Mouse (Mus musculus) embryonic fibroblast, embryonic 13.5 days (primary cell): ENCODE data around the gene Cacna2d4.

Source experiments
- CTCF ChIP-seq: IDR thresholded peaks from 2 replicates; pipeline ENCODE4 v1.5.1; 2011; ENCODE audit warnings: mild to moderate bottlenecking, control low read depth, low read length, moderate library complexity, borderline replicate concordance; ENCODE audit not compliant: insufficient read depth
- POLR2A ChIP-seq: IDR thresholded peaks from 2 replicates; pipeline ENCODE4 v1.6.1; 2011; ENCODE audit warnings: low read depth, mild to moderate bottlenecking, control low read depth, low read length, moderate library complexity

- TF ChIP-seq POLR2A (no peak), CTCF (no peak)
Observed at GRCm38 (mm10) chr6:119321752-119322151, 85.4 kb downstream of the Cacna2d4 start.
